Mouse (Mus musculus) B cell, adult 2 months (primary cell): ENCODE data around the gene Zfp654.
"Not testable (repeated sequence)": the region's sequence is repeated elsewhere in the genome, so short reads cannot be mapped to it uniquely, and the experiment has no call there.

Experiments used
- DNase-seq, 2 experiments: peaks; one replicate each; pipeline ENCODE4 v3.0.0; 2022

The Zfp654 gene

GRCm38 (mm10) chr16:64851563-64852362, at the start of gene Zfp654, which contains the start of gene Cggbp1:
Zfp654 (minus strand) TSS chr16:64851652.
Cggbp1 (plus strand) TSS chr16:64851996.
- DNase-seq = peak; percentile 100

GRCm38 (mm10) chr16:64899084-64899483, 47.6 kb upstream of the Zfp654 start:
- DNase-seq = peak; percentile 53 to 56

GRCm38 (mm10) chr16:64889496-64889895, 38.0 kb upstream of the Zfp654 start:
- DNase-seq = no peak

GRCm38 (mm10) chr16:64885547-64885946, 34.1 kb upstream of the Zfp654 start:
- no peak for DNase-seq

- DNase-seq = no peak
Observed at GRCm38 (mm10) chr16:64885142-64885541, 33.7 kb upstream of the Zfp654 start.

- peak; percentile 11 to 27 for DNase-seq
Observed at GRCm38 (mm10) chr16:64884420-64884838, 33.0 kb upstream of the Zfp654 start.

GRCm38 (mm10) chr16:64883896-64884295, 32.4 kb upstream of the Zfp654 start:
- peak; percentile 27 to 31 for DNase-seq

GRCm38 (mm10) chr16:64881442-64881841, 30.0 kb upstream of the Zfp654 start:
- DNase-seq = no peak

GRCm38 (mm10) chr16:64880986-64881385, 29.5 kb upstream of the Zfp654 start:
- no peak for DNase-seq

- DNase-seq = no peak
Observed at GRCm38 (mm10) chr16:64879735-64880134, 28.3 kb upstream of the Zfp654 start.

- DNase-seq = no peak
Observed at GRCm38 (mm10) chr16:64878611-64879132, 27.2 kb upstream of the Zfp654 start.

GRCm38 (mm10) chr16:64877314-64877713, 25.9 kb upstream of the Zfp654 start:
- DNase-seq = no peak

- peak; percentile 37 to 42 for DNase-seq
Observed at GRCm38 (mm10) chr16:64876631-64877265, 25.3 kb upstream of the Zfp654 start.

GRCm38 (mm10) chr16:64875822-64876221, 24.4 kb upstream of the Zfp654 start:
- DNase-seq = no peak

- no peak for DNase-seq
Observed at GRCm38 (mm10) chr16:64875384-64875783, 23.9 kb upstream of the Zfp654 start.

- peak; percentile 75 to 78 for DNase-seq
Observed at GRCm38 (mm10) chr16:64873416-64874305, 22.2 kb upstream of the Zfp654 start.

- no peak for DNase-seq
Observed at GRCm38 (mm10) chr16:64872841-64873240, 21.4 kb upstream of the Zfp654 start.

GRCm38 (mm10) chr16:64872296-64872695, 20.8 kb upstream of the Zfp654 start:
- DNase-seq = no peak

- no peak for DNase-seq
Observed at GRCm38 (mm10) chr16:64869621-64870020, 18.2 kb upstream of the Zfp654 start.

GRCm38 (mm10) chr16:64868613-64869012, 17.2 kb upstream of the Zfp654 start:
- no peak for DNase-seq

GRCm38 (mm10) chr16:64865841-64866240, 14.4 kb upstream of the Zfp654 start:
- not testable (repeated sequence) for DNase-seq

GRCm38 (mm10) chr16:64856946-64857345, 5.5 kb upstream of the Zfp654 start:
- no peak for DNase-seq

- peak in 1 of 2 experiments; percentile 10 for DNase-seq
Observed at GRCm38 (mm10) chr16:64852891-64853290, 1.4 kb upstream of the Zfp654 start.
